Mouse (Mus musculus) B cell, adult 2 months (primary cell): ENCODE measurements at regions not wholly inside any gene's neighbourhood (a gene's known extent, or its start where the extent isn't known, plus 50 kb on each side); places are given as distances from the start of the nearest gene placed in this dataset.

Experiments used
- DNase-seq, 2 experiments: peaks; one replicate each; pipeline ENCODE4 v3.0.0; 2022

GRCm38 (mm10) chrX:140164859-140165258 is 102.2 kb downstream of the Pih1h3b start:
- no peak for DNase-seq

DNA sequence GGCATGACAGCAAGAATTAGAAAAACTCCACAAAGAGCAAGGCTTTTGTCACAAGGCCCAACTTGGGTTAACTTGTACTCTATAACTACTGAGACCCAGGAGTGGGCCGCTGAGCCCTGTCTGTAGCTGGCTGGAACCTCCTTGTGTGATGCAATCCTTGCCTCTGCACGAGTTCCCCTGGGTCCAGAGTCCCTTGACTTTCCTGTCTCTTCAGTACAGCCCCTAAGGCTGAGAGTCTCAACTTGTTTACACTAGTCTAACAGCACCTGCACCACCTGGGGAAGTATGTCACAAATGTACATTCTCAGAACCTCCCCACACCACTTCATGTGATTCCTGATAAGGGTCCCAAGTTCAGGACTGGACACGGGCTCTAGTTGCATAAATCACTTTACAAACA is 103.3 kb downstream of the Pih1h3b start:
- no peak for DNase-seq

GRCm38 (mm10) chrX:140179850-140180249 is 117.2 kb downstream of the Pih1h3b start:
- no peak for DNase-seq

GRCm38 (mm10) chrX:140183003-140183402 is 120.3 kb downstream of the Pih1h3b start:
- peak in 1 of 2 experiments; percentile 3 for DNase-seq

DNA sequence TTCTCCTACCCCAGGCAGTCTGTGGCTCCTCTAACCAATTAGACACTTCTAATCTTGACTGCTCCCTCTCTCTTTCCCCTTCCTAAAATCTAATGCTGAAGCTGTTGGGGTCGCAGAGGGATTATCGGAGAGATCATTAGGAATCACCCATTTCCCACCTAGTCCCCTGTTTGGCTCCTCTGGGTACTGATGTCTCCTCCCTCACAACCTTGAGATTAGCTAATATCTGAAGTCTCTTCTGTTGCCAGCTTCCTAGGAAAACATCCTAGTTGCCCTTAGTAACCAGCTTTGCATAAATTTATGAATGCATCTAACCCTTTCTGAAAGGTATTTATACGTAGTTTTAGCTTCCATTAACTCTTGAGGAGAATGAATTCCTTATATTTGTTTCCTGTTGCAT is 138.4 kb upstream of the Frmpd3 start:
- no peak for DNase-seq

GRCm38 (mm10) chrX:140208791-140209190 is 133.3 kb upstream of the Frmpd3 start:
- no peak for DNase-seq

- no peak for DNase-seq
Observed at GRCm38 (mm10) chrX:140212644-140213361, 129.3 kb upstream of the Frmpd3 start.

- DNase-seq, result no peak
Observed at GRCm38 (mm10) chrX:140214198-140214849, 127.7 kb upstream of the Frmpd3 start.

GRCm38 (mm10) chrX:140255790-140256189 is 86.3 kb upstream of the Frmpd3 start:
- no peak for DNase-seq

- no peak for DNase-seq
Observed at GRCm38 (mm10) chrX:140269742-140270457, 72.2 kb upstream of the Frmpd3 start.

- no peak for DNase-seq
Observed at GRCm38 (mm10) chrX:140277327-140277947, 64.6 kb upstream of the Frmpd3 start.

DNA sequence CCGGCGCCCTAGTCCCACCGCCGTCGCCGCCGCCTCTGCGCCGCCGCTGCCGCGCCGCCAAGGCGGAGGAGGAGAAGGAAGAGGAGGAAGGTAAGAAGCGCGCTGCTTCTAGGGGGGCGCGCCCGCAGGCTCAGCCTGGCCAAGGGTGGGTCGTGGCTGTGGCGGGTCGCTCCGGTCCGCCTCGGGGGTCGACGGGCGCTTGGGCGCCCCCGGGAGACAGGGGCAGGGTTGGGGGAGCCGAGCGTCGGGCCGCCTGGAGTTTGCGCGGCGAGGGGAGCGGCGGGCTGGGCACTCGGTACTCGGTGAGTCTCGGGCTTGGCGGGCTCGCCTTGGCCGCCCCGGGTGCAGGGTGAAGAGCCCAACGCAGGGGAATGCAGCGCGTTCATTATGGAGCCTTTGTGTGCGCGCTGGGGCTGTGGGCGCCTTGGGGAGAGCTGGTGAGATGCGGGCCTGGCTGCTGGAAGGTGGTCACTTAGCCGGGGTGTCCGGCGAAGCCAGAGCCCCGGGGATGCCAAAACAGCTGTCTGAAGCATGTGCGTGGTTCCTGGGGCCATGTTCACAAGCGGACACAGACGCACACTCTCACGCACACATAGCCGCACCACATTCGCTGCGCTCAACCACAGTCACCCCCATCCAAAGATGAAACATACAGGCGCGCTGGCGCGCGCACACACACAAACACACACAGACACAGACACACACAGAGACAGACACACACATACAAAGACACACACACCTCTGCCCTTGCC is 63.9 kb upstream of the Frmpd3 start:
- no peak for DNase-seq

DNA sequence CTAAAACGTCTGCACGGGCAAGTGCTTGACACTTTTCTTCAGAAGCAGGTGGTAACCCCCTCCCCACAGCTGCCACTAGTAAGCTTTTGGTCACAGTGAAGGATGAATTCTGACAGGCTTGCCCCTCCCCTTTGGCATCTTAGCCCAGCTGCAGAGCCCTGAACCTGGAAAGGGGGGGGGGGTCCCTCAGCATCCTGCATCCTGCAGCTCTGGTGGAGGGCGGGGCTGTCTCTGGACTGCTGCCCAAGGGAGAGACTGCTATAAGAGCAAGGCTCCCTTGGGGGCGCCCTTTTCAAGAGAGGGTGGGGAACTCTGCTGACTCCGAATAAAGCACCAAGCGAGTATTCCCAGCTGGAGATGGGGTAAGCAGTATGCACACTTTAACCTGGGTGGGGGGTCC is 62.8 kb upstream of the Frmpd3 start:
- DNase-seq, result no peak

GRCm38 (mm10) chrX:140280016-140280415 is 62.0 kb upstream of the Frmpd3 start:
- no peak for DNase-seq
